Mouse (Mus musculus) heart, postnatal 0 days (tissue): Measurements from ENCODE around the gene 1700001J03Rik.

Experiments
- CTCF ChIP-seq: IDR thresholded peaks from 2 replicates; pipeline ENCODE4 v1.5.1; 2016; ENCODE audit warnings: antibody characterized with exemption, control low read depth, low read depth
- EP300 ChIP-seq: IDR thresholded peaks from 2 replicates; pipeline ENCODE4 v1.6.1; 2016; ENCODE audit warnings: antibody characterized with exemption, low read depth

DNA sequence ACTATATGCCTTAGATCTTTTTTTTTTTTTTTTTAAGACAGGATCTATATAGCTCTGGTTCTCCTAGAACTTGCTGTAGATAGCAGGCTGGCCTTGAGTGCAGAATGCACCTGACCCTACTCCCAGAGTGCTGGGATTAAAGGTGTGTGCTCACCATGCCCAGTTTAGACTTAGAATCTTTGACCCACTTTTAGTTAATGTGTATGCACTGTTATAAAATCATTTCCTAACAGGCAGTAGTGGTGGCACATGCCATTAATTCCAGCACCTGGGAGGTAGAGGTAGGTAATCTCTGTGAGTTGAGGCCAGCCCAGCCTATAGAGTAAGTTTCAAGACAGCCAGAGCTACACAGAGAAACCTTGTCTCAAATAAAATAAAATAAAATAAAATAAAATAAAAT is 14.0 kb upstream of the 1700001J03Rik start:
- TF ChIP-seq CTCF: no peak
- TF ChIP-seq EP300: no peak
